Mouse (Mus musculus) monocyte, adult 5-6 weeks (primary cell): ENCODE results near the gene Men1. TPM values are rescaled to one million over a fixed set of nuclear protein-coding genes. Genes with fewer than 3 reads are reported as not detected.

Experiments
- ATAC-seq: fragments of 153-309, 156-312 bp; replicated peaks from 2 replicates; pipeline ENCODE4 v1.8.0; 2017; ENCODE audit warnings: mild to moderate bottlenecking; ENCODE audit not compliant: low TSS enrichment, insufficient number of reproducible peaks, severe bottlenecking, poor library complexity, low FRiP score
- total RNA-seq: library from RNA; stranded (forward); fragments of 200-1000, 200-491, 200-594 nt; gene quantifications from 3 replicates; pipeline ENCODE4 v1.2.3, GENCODE M21; 2017

Gene Men1
- total RNA-seq, 1 experiment from 2014 or later = 14.1 TPM

DNA sequence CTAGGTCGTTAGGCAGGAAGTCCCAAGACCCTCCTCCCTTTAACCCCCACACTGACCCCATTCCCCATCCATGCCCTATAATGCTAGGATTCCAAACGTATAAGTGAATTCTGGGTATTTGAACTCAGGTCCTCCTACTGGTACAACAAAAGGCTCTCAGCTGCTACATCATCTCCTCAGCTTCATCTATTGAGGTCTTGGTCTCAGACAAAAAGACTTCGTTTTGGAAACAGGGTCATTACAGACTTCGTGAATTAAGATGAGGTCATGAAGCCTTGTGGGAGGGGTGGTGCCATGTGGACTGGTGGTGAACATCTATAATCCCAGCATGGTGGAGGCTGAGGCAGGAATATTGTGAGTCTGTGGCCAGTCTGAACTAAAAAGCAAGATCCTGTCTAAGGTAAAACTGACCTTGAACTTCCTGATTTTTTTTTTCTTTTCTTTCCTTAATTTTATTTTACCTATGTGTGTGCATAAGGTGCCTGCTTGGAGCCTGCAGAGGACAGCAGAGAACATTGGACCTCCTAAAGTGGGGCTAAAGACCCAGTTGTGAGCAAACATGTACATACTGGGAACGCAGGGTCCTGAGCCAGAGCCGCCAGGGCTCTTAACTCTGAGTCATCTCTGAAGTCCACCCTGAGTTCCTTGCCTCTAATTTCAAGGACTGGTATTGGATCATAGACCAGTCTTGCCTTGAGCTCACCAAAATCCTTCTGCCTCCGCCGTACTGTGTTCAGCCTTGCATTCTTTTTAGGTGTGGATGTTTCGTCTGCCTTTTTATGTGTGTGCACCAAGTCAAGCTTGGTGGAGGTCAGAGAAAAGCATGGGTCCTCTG lies 801 bp upstream of the Men1 start:
- ATAC-seq = peak; percentile 0; the same call in 1 of the 2 replicates

DNA sequence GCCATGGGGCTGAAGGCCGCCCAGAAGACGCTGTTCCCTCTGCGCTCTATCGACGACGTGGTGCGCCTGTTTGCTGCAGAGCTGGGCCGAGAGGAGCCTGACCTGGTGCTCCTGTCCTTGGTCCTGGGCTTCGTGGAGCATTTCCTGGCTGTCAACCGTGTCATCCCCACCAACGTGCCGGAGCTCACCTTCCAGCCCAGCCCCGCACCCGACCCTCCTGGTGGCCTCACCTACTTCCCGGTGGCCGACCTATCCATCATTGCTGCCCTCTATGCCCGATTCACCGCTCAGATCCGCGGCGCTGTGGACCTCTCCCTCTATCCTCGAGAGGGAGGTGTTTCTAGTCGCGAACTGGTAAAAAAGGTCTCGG lies 664 bp downstream of the Men1 start:
- ATAC-seq = no peak

DNA sequence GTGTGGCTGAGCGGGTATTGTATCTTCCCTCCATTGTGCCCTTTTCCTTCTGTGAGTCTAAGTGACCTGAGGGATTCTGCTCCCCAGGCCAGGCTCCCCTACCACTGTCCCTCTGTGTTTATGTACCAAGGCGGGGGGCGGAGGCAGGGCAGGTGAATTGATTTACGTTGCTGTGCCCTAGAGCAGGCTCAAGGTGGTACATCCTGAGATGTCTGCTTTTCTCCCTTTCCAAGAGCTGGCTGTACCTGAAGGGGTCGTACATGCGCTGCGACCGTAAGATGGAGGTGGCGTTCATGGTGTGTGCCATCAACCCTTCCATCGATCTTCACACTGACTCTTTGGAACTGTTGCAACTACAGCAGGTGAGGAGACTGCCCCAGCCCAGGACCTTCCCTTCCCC lies 2.1 kb downstream of the Men1 start:
- ATAC-seq = no peak

DNA sequence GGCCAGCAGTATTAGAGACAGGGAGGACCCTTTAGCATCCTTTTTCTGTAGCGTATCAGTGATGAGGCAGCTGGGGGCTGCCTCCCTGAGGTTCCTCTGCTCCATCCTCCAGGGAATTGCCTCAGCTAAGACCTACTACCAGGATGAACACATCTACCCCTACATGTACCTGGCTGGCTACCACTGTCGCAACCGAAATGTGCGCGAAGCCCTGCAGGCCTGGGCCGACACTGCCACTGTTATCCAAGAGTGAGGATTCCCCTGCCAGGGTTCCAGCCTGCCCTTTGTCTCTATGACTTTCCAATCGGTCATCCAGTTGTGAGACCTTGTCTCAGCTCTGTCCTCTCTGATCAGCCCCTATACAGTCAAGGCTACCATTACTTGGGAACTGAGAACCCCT lies 3.4 kb downstream of the Men1 start:
- no peak for ATAC-seq

DNA sequence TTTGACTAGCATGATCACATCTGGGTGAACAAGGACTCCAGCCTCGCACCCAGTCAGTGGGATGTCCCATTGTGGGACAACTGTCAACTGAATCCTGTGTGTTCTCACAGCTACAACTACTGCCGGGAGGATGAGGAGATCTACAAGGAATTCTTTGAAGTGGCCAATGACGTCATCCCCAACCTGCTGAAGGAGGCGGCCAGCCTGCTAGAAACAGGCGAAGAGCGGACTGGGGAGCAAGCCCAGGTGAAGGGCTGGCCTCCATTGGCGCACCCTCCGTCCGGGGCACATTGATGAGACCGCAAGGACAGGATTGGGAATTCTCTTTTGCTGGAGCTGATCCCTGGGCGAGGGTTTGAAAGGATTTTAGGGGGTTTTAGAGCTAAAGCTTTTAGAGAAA lies 3.9 kb downstream of the Men1 start:
- no peak for ATAC-seq

DNA sequence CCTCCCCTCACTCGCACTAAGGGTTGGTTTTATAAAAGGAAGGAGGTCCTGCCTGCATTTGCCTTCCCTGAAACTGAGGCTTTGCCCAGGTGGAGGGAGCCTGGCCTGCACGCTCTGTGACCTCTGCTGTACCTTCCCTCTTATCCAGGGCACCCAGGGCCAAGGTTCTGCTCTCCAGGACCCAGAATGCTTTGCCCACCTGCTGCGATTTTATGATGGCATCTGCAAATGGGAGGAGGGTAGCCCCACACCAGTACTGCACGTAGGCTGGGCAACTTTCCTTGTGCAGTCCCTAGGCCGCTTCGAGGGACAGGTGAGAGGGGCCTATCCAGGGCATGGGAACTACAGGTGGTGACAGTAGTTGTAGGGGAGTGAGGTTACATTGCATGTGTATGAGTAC lies 4.4 kb downstream of the Men1 start:
- ATAC-seq = no peak

DNA sequence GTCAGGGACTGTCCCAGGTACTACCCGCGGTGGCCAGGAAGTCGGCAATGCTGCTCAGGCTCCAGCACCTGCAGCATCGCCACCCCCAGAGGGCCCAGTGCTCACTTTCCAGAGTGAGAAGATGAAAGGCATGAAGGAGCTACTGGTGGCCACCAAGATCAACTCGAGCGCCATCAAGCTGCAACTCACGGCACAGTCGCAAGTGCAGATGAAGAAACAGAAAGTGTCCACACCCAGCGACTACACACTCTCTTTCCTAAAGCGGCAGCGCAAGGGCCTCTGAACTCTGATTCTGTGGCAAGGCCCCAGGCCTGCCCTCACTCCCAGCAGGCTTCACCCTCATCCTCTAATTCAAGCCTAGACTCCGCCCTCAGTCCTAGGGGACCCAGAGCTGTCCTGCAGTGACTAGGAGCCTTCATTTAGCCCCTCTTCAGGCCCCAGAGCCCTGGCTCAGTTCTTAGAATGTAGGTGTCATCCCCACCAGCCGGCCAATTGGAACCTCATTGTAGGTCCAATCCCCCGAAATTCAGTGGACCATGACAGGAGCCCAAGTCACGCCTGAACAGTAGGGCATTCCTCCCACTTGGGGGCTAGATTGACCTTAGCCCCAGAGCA lies 5.2 kb downstream of the Men1 start:
- peak; percentile 62 for ATAC-seq

DNA sequence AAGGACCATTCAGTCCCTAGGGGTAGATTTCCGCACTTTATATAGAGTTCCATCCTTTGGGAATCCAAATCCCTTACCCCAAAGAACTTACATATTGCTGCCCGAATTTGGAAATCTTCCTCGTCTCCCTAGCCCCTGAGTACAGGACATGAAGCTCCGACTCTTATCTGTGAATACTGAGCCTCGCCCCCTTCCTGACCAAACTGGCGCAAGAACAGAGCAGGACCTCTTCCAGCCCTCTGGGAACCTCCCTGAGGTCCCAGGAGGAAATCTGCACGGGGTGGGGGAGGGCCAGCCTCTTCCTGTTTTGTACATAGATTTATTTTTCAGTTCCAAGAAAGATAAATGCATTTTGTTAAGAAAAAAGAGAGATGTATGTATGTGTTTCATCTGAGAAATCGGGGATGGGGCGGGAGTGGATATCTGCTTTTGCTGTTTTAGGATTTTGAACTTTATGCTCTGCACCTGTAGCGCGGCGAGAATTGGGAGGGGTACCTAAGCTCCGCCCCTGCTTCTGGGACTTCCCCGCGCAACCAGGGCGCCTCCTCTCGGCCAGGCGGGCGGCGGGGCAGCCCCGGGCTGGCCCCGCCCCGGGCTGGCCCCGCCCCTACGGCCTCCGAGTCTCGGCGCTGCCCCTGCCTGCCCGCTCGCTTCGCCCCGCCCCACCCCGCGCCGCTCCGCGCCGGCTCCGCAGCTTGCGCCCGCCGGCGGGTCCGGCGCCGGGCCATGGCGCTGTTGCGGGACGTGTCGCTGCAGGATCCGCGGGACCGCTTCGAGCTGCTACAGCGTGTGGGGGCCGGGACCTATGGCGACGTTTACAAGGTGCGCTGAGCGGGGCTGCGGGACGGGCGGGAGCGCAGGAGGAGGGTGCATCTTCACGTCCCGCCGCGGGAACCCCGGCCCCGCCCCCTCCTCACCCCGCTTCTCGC lies 6.0 kb downstream of the Men1 start, which contains the start of gene Map4k2:
Gene Map4k2, plus strand, starts transcription at position 612 of the 929 bp plus-strand sequence.
- peak; percentile 15; the same call in 1 of the 2 replicates for ATAC-seq

DNA sequence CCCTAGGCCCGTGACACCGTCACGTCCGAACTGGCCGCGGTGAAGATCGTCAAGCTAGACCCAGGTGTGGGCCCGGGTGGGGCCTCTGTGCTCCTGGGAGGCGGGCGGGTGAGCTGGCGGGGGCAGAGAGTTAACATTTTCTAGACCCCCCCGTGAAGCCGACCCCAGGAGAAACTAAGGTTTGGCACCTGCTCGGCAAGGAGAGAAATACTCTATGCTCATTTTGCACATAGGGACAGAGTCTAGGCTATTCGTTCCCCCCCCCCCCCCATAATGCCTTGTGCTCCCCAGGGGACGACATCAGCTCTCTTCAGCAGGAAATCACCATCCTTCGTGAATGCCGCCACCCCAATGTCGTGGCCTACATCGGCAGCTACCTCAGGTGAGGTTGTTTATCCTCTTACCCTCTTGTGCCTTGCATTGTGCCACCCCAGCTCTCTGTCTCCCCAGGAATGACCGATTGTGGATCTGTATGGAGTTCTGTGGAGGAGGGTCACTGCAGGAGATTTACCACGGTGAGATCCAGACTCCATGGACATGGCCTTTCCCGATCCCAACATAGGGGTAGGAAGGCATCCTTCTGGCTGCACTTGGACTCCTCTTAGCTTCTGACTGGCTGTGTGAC lies 6.8 kb downstream of the Men1 start:
- no peak for ATAC-seq

DNA sequence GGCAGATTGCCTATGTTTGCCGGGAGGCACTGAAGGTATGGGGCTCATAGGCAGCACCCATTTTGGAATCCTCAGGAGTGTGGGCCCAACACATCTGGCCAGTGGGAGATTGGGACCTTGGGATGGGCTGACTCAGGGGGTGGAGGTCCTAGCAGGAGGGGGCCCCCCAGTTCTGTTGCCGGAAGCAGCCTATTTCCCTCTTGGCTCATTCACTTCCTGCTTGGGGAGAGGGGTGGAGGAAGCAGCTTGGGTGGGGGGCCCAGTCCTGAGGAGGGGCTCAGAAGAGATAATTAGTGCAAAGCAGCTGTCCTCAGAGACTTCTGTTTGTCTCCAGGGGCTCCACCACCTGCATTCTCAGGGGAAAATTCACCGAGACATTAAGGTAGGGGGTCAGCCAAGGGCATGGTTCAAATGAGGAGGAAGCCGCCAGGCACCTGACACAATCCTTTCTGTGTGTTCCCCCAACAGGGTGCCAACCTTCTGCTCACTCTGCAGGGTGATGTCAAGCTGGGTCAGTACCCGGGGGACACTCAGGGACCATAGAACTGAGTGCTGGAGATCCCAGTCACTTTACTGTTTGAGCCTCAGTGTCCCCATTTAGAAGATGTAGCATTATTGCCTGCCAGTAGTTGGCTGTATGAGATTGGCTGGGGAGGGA lies 7.6 kb downstream of the Men1 start:
- no peak for ATAC-seq

DNA sequence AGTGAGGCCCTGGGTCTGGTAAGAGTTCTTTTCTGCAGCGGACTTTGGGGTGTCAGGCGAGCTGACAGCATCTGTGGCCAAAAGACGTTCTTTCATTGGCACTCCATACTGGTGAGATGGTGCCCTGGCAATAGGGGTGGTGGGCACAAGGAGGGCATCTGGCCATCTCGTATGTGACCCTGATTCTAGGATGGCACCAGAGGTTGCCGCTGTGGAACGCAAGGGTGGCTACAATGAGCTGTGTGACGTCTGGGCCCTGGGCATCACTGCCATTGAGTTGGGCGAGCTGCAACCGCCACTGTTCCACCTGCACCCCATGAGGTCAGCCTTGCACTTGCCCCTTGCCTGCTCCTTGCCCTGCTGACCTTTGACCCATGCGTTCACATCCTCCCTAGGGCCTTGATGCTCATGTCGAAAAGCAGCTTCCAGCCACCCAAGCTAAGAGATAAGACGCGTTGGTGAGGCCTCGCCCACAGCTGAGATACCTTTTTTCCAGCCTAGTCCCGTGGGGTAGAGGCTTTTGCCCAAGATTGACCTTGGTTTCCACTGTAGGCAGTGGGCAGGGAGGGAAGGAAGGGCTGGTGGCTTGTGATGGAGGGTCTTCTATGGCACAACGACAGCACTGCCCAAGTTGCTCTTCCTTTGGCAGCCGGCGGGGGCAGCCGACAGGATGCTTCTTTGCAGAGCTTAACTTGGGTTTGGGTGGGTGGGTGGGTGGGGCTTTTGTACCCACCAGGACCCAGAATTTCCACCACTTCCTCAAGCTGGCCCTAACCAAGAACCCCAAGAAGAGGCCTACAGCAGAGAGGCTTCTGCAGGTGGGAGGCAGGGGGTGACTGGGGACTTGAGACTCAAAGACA lies 8.5 kb downstream of the Men1 start:
- ATAC-seq = no peak

DNA sequence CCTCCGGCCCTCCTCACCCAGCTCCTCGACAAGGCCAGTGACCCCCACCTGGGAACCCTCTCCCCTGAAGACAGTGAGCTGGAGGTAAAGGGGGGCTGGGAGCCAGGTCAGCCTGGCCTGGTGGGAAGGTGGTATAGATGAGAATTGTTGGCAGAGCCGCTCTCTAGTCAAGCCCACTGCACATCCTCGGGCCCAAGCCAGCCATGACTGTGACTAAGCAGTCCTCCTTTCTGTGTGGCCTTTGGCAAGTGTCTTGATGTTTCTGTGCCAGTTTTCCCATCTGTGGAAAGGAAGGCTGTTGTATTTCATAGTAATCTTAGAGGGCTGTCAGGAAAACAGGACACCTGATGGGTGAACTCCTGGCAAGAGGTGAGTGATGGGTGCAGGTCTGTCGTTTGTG lies 9.2 kb downstream of the Men1 start:
- no peak for ATAC-seq

DNA sequence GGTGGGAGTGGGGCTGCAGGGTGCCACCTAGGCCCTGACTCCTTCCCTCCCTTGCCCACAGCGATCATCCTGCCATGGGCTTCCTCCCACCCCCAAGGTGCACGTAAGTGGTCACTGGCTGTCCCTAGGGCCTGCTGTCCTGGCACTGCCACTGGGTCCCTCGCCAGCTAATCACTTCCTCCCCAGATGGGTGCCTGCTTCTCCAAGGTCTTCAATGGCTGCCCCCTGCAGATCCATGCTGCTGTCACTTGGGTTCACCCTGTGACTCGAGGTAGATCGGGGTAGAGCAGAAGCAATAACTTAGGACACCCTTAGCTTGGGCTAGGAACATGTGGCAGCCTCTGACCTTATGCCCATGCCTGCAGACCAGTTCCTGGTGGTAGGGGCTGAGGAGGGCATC lies 11.2 kb downstream of the Men1 start:
- ATAC-seq = no peak

DNA sequence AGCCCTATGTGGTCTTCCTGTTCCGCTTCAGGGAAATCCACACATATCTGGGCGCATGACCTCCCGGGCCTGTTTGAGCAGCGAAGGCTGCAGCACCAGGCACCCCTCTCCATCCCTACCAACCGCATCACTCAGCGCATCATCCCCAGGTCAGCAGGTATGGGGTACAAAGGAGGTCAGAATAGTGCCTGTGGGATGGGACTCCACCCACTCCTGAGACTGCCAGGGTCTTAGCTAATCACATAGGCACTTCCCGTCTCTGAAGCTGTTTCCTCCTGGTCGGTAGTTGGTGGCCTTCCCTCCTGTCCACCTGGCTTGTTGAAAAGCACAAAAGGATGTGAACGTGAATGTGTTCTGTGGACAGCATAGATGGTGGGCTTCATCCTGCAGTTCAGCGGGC lies 11.9 kb downstream of the Men1 start:
- ATAC-seq = no peak

DNA sequence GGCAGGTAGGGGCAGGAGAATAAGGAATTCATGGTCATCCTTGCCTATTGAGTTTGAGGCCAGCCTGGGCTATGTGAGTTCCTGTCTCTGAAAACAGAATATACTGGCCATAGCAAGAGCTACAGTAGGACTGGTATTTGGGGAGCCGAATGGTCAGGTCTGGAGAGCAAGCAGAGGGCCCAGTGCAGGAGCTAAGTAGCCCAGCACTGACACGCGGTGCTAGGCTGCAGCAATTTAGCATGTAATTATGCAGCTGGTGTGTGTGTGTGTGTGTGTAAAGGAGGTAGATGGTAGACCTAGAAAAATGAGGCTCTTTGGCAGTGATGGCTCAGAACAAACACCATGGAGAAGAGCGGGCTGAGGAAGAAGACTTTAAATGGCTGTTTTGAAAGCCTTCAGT lies 12.8 kb downstream of the Men1 start:
- ATAC-seq = no peak

DNA sequence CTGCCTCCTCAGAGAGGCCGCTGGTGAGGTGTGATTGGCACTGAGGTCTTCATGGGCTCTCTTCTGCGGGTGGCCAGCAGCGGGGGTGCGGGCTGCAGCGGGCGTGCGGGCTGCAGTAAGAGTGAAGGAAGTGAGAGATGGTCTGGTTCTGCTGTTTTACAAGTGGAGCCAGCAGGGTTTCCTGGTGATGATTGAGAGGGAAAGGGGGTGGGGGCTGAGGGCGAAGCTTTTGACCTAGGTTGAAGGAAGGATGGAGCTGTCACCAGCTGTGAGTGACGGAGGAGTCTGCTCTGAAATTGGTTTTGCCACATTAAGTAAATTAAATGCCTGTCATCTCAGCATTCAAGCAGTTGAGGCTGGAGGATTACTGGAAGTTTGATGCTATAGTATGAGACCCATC lies 13.9 kb downstream of the Men1 start:
- no peak for ATAC-seq

DNA sequence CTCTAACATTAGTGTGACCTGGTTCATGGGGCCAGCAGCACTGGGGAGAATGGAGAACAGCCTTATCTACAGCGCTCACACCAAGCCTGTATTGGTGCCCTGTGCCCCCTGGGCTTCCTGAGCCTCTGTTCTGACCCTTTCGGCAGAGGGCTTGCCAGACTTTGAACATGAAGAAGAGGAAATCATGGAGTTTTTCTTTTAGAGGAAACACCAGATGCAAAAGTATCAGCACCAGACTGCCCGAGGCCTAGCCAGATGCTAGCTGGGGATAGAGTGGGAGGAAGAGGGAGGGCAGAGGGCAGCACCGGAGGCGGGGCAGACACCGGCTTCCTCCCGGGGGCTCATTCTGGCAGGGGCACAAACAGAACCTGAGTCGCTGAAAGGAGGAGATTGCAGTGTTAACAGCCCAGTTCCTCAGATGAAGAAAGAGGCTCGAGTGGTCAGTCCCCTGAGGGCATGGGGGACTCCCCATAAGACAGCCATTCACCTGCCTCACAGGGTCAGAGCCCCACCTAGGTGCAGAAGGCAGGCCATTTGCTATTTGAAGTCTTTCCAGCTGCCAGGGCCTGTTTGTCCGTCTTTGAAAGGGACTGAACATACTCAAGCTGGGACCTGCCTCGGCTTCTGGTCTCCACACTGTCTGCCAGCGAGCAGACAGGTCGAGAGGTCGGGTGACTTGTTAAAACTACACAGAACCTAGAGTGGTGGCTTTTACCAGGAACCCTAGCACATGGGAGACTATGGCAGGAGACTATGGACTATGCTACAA lies 14.6 kb downstream of the Men1 start:
- ATAC-seq = no peak
